Comparison of ENCODE assay signal across 16 mouse cellular contexts in the genomic region with DNA sequence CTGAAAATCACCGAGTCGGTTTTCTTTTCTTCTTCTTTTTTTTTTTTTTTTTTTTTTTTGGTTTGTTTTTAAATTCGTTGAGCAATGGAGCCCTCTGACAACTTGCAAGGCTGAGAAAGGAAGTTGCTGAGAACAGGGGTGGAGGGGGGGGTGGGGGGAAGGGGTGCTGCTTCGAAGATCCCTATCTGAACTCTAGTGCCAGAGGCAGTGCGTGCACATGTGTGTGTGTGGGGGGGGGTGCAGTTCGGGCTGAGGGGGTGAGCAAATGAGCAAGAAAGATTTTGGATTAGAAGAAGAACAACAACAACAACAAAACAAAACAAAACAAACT. TPM values are rescaled to one million over a fixed set of nuclear protein-coding genes. Genes with fewer than 3 reads are reported as not detected.
A peak's percentile ranks its signal among the peaks of the same experiment; 100 is the strongest.
DNase-seq lines count a peak whose midpoint lies in the region; ATAC-seq lines count a peak whose summit lies in the region.
"Had no signal": no experiment of that assay in that cellular context is flagged by ENCODE, and none has a peak within 500 bp of the region (broad histone marks: within the 10 kb centered on the region; RNA-seq: fewer than 3 reads in every experiment).

No protein-coding gene starts in this region.

- peaks cover 77% of the 10 kb centered on the region for H3K36me3 ChIP-seq in heart, embryonic 12.5 days
- H3K36me3 ChIP-seq in splenic B cell, adult 2 months (ENCODE audit: control insufficient read depth, insufficient read depth, low read length, poor library complexity, severe bottlenecking): peaks cover 24% of the 10 kb centered on the region

- peaks cover 67% of the 10 kb centered on the region for H3K4me1 ChIP-seq in heart, embryonic 12.5 days (replicated peaks)
- H3K4me1 ChIP-seq: forebrain, embryonic 15.5 days had no signal

- ATAC-seq in heart, embryonic 12.5 days (ENCODE audit: insufficient number of reproducible peaks, low FRiP score): no peak
- peak; percentile 53 for ATAC-seq in common myeloid progenitor, adult 5-6 weeks (replicated peaks; ENCODE audit: low read depth, poor library complexity, severe bottlenecking)
- ATAC-seq: forebrain, embryonic 15.5 days had no signal

- no peaks in the 10 kb centered on the region for H3K27me3 ChIP-seq in heart, embryonic 12.5 days (replicated peaks)
- H3K27me3 ChIP-seq in splenic B cell, adult 2 months (ENCODE audit: control insufficient read depth, insufficient read depth, low read length, poor library complexity, severe bottlenecking): no peaks in the 10 kb centered on the region
- H3K27me3 ChIP-seq: forebrain, embryonic 15.5 days; hindbrain, embryonic 13.5 days; stomach, embryonic 15.5 days had no signal

- H3K9me3 ChIP-seq in heart, embryonic 12.5 days (replicated peaks): no peaks in the 10 kb centered on the region
- H3K9me3 ChIP-seq: forebrain, embryonic 15.5 days; midbrain, embryonic 10.5 days; stomach, embryonic 15.5 days had no signal

- H3K4me2 ChIP-seq in heart, embryonic 12.5 days: no peak overlapping the region
- H3K4me2 ChIP-seq: forebrain, embryonic 15.5 days; hindbrain, embryonic 13.5 days; stomach, embryonic 15.5 days had no signal

- peak overlapping the region; percentile 88; the same call in 1 of the 2 replicates for H3K27ac ChIP-seq in heart, embryonic 12.5 days (ENCODE audit: poor library complexity, severe bottlenecking)
- H3K27ac ChIP-seq: forebrain, embryonic 15.5 days; gastrocnemius, adult 2 months; hindbrain, embryonic 13.5 days; midbrain, embryonic 10.5 days had no signal

- H3K9ac ChIP-seq in heart, embryonic 12.5 days: no peak overlapping the region
- H3K9ac ChIP-seq: forebrain, embryonic 15.5 days; hindbrain, embryonic 13.5 days; stomach, embryonic 15.5 days had no signal

- no peak for DNase-seq in heart, adult 18-20 months
- DNase-seq in A20 (ENCODE audit: low read depth, low spot score): peak; percentile 52
- peak; percentile 58 for DNase-seq in splenic B cell, adult 2 months (ENCODE audit: low read depth, low spot score)
- DNase-seq in gastrocnemius, adult 8-10 months (ENCODE audit: low spot score in 2 of 2): no peak
- DNase-seq in adrenal gland, adult (ENCODE audit: inconsistent age in 2 of 2, low spot score in 1 of 2): no peak
- no peak for DNase-seq in layer of hippocampus, postnatal 36 days
- DNase-seq: cerebellum, adult 8-10 months; gastrocnemius, adult 2 months; kidney, adult 8-10 months had no signal

- 64% methylated on average over 6 of the region's 6 CpGs for WGBS in heart, embryonic 12.5 days

- H3K4me3 ChIP-seq in heart, embryonic 12.5 days: no peak overlapping the region
- H3K4me3 ChIP-seq: forebrain, embryonic 15.5 days; gastrocnemius, adult 2 months; hindbrain, embryonic 13.5 days; midbrain, embryonic 10.5 days; myocyte; stomach, embryonic 15.5 days had no signal

RNA-seq across cellular contexts. Expression of gene Lbh, which starts 21.4 kb away (rescaled TPM):
- 22.6 and 23.7 TPM in 2 replicates for polyA plus RNA-seq in heart, embryonic 12.5 days (2016; fragmentation: Nextera tagmentation; extraction: Ambion mirVana)
- 100 to 1,000 TPM; 432 to 483 TPM for total RNA-seq in heart, adult 18-20 months (2021)
- 18.0 and 18.1 TPM in 2 replicates for total RNA-seq in common myeloid progenitor, adult 5-6 weeks (2017)
- total RNA-seq in gastrocnemius, adult 8-10 months (2022): 1 to 10 TPM; 5.3 to 6.1 (median 5.8) TPM
- total RNA-seq in layer of hippocampus, postnatal 36 days (2021): 10 to 100 TPM; 32.6 to 35.7 TPM

Comparison
In these comparisons a context has a peak if more than half of its experiments do, and no peak if none do; other contexts are left out.
1. DNase-seq: peak in A20 (single experiment) and splenic B cell, adult 2 months (single experiment); none in heart, adult 18-20 months (0 of 2), gastrocnemius, adult 8-10 months (0 of 2), adrenal gland, adult (0 of 2) and layer of hippocampus, postnatal 36 days (0 of 2).
2. RNA of gene Lbh, which starts 21.4 kb away (total RNA-seq): 432 to 483 TPM in heart, adult 18-20 months; 32.6 to 35.7 TPM in layer of hippocampus, postnatal 36 days, 18.0 to 18.1 TPM in common myeloid progenitor, adult 5-6 weeks and 5.3 to 6.1 TPM in gastrocnemius, adult 8-10 months; every median in the first group is over 10 times any median in the second.